Mouse (Mus musculus) liver, adult 2 months (tissue): ENCODE results near the gene Gm20388. TPM values are rescaled to one million over a fixed set of nuclear protein-coding genes. Genes with fewer than 3 reads are reported as not detected.

Source experiments
- DNase-seq: peaks from one replicate; pipeline ENCODE4 v3.0.0-alpha.2; 2011; ENCODE audit warnings: low read depth, low spot score; ENCODE audit errors: extremely low read depth
- H3K27ac ChIP-seq: fragments of 200-500 bp; replicated peaks from 2 replicates; pipeline ENCODE4 v1.5.1; 2012; ENCODE audit warnings: low read depth, mild to moderate bottlenecking, control low read depth, inconsistent platforms, low read length; ENCODE audit not compliant: insufficient read depth
- H3K27me3 ChIP-seq: fragments of 200-500 bp; 2 replicates; pipeline ENCODE4 v1.6.1; 2012; ENCODE audit warnings: mild to moderate bottlenecking, moderate library complexity, low read length, inconsistent platforms; ENCODE audit not compliant: control insufficient read depth, insufficient read depth
- H3K36me3 ChIP-seq: fragments of 200-500 bp; 2 replicates; pipeline ENCODE4 v1.6.1; 2012; ENCODE audit warnings: low read length, inconsistent platforms; ENCODE audit not compliant: control insufficient read depth, insufficient read depth
- H3K4me1 ChIP-seq: fragments of 200-500 bp; 2 replicates; pipeline ENCODE4 v1.6.1; 2011; ENCODE audit warnings: low read length; ENCODE audit not compliant: control insufficient read depth, insufficient read depth
- H3K4me3 ChIP-seq: fragments of 200-500 bp; 2 replicates; pipeline ENCODE4 v1.5.1; 2011; ENCODE audit warnings: low read depth, mild to moderate bottlenecking, control low read depth, low read length, moderate library complexity; ENCODE audit not compliant: insufficient read depth
- H3K79me2 ChIP-seq: fragments of 200-500 bp; 2 replicates; pipeline ENCODE4 v1.6.1; 2012; ENCODE audit warnings: inconsistent platforms, mild to moderate bottlenecking, low read length, moderate library complexity; ENCODE audit not compliant: control insufficient read depth, insufficient read depth
- H3K9ac ChIP-seq: fragments of 200-500 bp; 2 replicates; pipeline ENCODE4 v1.6.1; 2012; ENCODE audit warnings: low read depth, mild to moderate bottlenecking, control low read depth, inconsistent platforms, low read length
- CTCF ChIP-seq: fragments of 200-500 bp; IDR thresholded peaks from 2 replicates; pipeline ENCODE4 v1.5.1; 2011; ENCODE audit warnings: low read depth, low read length, control low read depth
- POLR2A ChIP-seq: fragments of 200-500 bp; IDR thresholded peaks from 2 replicates; pipeline ENCODE4 v1.6.1; 2011; ENCODE audit warnings: low read length, control low read depth; ENCODE audit not compliant: insufficient read depth; ENCODE audit errors: extremely low read depth
- WGBS: fragments of 180-500 bp; shearing (Covaris S2); methylation state at CpG from one replicate; pipeline ENCODE4 v1.1.7; 2018; 5-methylcytosine and 5-hydroxymethylcytosine counted together
- polyA plus RNA-seq: library from polyadenylated mRNA; depleted of rRNA; stranded (reverse); fragments of >200 nt; gene quantifications from 2 replicates; pipeline ENCODE4 v1.2.3, GENCODE M21; 2012
- total RNA-seq: library from RNA; depleted of rRNA; stranded (reverse); fragments of >200 nt; gene quantifications from 2 replicates; pipeline ENCODE4 v1.2.3, GENCODE M21; 2014

The Gm20388 gene
- total and polyA plus RNA-seq, 2 experiments: 6.4 to 19.9 TPM

DNA sequence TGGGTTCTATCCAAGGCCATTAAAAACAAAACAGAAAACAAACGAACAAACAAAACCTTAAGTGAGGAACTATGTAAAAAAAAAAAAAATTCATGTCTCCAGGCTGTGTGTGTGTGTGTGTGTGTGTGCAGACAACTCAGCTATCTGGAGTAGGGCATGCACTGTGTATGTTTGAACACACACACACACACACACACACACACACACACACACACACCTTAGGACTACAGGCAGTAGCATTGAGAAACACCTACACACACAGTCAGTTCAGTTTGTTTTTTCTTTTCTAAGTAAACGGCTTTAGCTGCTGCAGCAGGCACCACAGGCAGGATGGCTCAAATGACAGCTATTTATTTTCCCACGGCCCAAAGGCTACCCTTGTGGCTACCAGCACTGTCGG is 1438.4 kb downstream of the Gm20388 start:
- WGBS: 39% methylated on average over 4 of the region's 4 CpGs
- H3K79me2 ChIP-seq: no peaks in the 10 kb centered on the region
- no peak for TF ChIP-seq POLR2A
- TF ChIP-seq CTCF: no peak

DNA sequence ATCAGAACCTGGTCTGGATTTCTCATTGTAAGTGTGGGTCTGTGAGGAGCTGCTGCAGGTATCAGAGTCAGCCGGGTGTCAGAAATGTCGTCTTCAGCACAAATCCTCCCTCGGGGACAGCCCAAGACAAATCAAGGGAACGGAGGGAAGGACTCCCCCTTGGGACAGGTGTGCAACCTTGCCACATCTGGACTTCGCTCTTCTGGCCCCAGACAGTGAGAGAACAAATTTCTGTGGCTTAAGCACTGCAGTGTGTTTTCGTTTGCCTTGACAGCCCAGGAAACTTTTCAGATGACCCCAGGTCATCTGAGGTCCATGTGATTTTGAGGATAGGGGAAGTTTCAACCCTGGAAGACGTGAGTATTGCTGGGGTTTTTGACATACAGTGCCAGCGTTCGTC is 1440.2 kb downstream of the Gm20388 start:
- H3K36me3 ChIP-seq: no peaks in the 10 kb centered on the region
- WGBS: 55% methylated on average over 9 of the region's 9 CpGs
- 0 out of 2 replicates have a peak overlapping the region, but pooled peaks have one; percentile 6 for H3K27ac ChIP-seq
- no peak for TF ChIP-seq POLR2A
- no peak for TF ChIP-seq CTCF
- peak; percentile 70 for DNase-seq
- no peaks in the 10 kb centered on the region for H3K79me2 ChIP-seq
- no peak overlapping the region for H3K4me3 ChIP-seq
- peaks cover 2% of the 10 kb centered on the region; the same call in 1 of the 2 replicates for H3K4me1 ChIP-seq
- H3K27me3 ChIP-seq: no peaks in the 10 kb centered on the region
- no peak overlapping the region for H3K9ac ChIP-seq

More for the DNA sequence above, 1438.4 kb downstream of the Gm20388 start:
- Histone ChIP-seq H3K27me3 (no peaks in the 10 kb centered on the region), H3K27ac (no peak overlapping the region), H3K4me1 (peaks cover 2% of the 10 kb centered on the region; the same call in 1 of the 2 replicates), H3K9ac (no peak overlapping the region), H3K36me3 (no peaks in the 10 kb centered on the region), H3K4me3 (no peak overlapping the region)
- DNase-seq: no peak

DNA sequence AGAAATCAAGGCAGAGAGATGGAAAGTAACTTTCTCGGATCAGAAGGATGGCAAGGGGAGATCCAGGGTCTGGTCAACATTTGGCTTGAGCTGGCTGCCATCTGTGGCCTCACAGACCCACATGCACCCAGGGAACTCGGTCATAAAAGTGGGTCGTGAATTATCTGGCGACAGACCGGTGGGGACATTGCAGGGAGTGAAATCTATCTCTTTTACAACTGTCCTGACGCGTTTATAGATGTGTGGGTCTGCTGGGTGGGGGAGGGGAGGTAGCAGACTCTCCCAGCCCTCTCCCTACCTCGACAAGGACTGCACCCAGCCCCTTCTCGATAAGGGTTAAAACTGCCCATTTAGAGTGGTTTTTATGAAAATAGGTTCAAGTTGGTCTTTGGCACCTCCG is 1444.2 kb downstream of the Gm20388 start:
- TF ChIP-seq CTCF: no peak

DNA sequence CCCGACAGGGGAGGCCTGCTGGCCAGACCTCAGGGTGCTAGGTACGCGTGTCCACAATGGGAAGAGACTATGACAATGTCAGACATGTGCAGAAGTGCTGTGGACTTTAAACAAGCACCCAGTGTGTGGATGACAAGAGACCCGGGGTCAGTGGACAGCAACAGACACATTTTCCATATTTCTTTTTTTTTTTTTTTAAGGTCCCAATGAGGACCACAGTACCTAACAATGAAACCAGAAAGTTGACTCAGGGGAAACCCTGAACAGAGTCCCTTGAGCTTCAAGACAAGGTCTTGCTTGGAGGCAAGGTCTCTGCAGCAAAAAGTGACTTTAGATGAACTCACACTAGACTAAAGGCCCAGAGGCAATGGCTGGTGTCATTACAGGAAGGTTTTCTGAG is 1446.8 kb downstream of the Gm20388 start:
- Histone ChIP-seq H3K27me3 (no peaks in the 10 kb centered on the region), H3K36me3 (no peaks in the 10 kb centered on the region), H3K9ac (no peak overlapping the region), H3K27ac (no peak overlapping the region), H3K4me1 (no peaks in the 10 kb centered on the region), H3K4me3 (no peak overlapping the region), H3K79me2 (no peaks in the 10 kb centered on the region)
- WGBS: 88% methylated on average over 4 of the region's 4 CpGs
- TF ChIP-seq CTCF (no peak), POLR2A (no peak)
- no peak for DNase-seq

More for the DNA sequence above, 1444.2 kb downstream of the Gm20388 start:
- no peaks in the 10 kb centered on the region for H3K79me2 ChIP-seq
- H3K9ac ChIP-seq: no peak overlapping the region
- no peak overlapping the region for H3K4me3 ChIP-seq
- 80% methylated on average over 10 of the region's 10 CpGs for WGBS
- no peak for DNase-seq
- peaks cover 2% of the 10 kb centered on the region; the same call in 1 of the 2 replicates for H3K4me1 ChIP-seq
- H3K36me3 ChIP-seq: no peaks in the 10 kb centered on the region
- H3K27ac ChIP-seq: no peak overlapping the region
- no peaks in the 10 kb centered on the region for H3K27me3 ChIP-seq

GRCm38 (mm10) chr8:121358609-121359008 is 1448.0 kb downstream of the Gm20388 start:
- H3K4me1 ChIP-seq: no peaks in the 10 kb centered on the region
- H3K4me3 ChIP-seq: no peak overlapping the region
- H3K79me2 ChIP-seq: no peaks in the 10 kb centered on the region
- no peaks in the 10 kb centered on the region for H3K27me3 ChIP-seq
- no peaks in the 10 kb centered on the region for H3K36me3 ChIP-seq
- no peak overlapping the region for H3K9ac ChIP-seq
- no peak for TF ChIP-seq CTCF
- TF ChIP-seq POLR2A: no peak
- 51% methylated on average over 4 of the region's 4 CpGs for WGBS
- no peak overlapping the region for H3K27ac ChIP-seq
- no peak for DNase-seq

- WGBS: 53% methylated on average over 20 of the region's 20 CpGs
- H3K27me3 ChIP-seq: no peaks in the 10 kb centered on the region
- no peaks in the 10 kb centered on the region for H3K4me1 ChIP-seq
- H3K27ac ChIP-seq: no peak overlapping the region
- H3K79me2 ChIP-seq: no peaks in the 10 kb centered on the region
- H3K9ac ChIP-seq: no peak overlapping the region
- no peaks in the 10 kb centered on the region for H3K36me3 ChIP-seq
- H3K4me3 ChIP-seq: no peak overlapping the region
- no peak for TF ChIP-seq CTCF
- no peak for TF ChIP-seq POLR2A
- DNase-seq: no peak
Measured at GRCm38 (mm10) chr8:121359131-121359981, 1448.7 kb downstream of the Gm20388 start.
